Mouse (Mus musculus) olfactory bulb, adult 2 months (tissue): ENCODE measurements around the gene Cdc40.

Experiments used
- CTCF ChIP-seq: fragments of 200-500 bp; IDR thresholded peaks from 2 replicates; pipeline ENCODE4 v1.5.1; 2012; ENCODE audit warnings: low read depth, mild to moderate bottlenecking, low read length, moderate library complexity; ENCODE audit not compliant: insufficient read depth
- POLR2A ChIP-seq: fragments of 200-500 bp; IDR thresholded peaks from 2 replicates; pipeline ENCODE4 v1.6.1; 2012; ENCODE audit warnings: mild to moderate bottlenecking, low read depth, low read length, moderate library complexity; ENCODE audit not compliant: insufficient read depth

GRCm38 (mm10) chr10:40882831-40883643 lies at the start of gene Cdc40, which contains the start of gene Wasf1:
- TF ChIP-seq CTCF: no peak
- peak; percentile 47; the same call in 1 of the 2 replicates for TF ChIP-seq POLR2A
